Mouse (Mus musculus) cortical plate, adult 2 months (tissue): Measurements from ENCODE around the gene Dcxr.

Experiments
- CTCF ChIP-seq: fragments of 200-500 bp; IDR thresholded peaks from 2 replicates; pipeline ENCODE4 v1.5.1; 2011; ENCODE audit warnings: mild to moderate bottlenecking, control low read depth, low read length; ENCODE audit not compliant: insufficient read depth; ENCODE audit errors: extremely low read depth
- POLR2A ChIP-seq: fragments of 200-500 bp; IDR thresholded peaks from 2 replicates; pipeline ENCODE4 v1.6.1; 2011; ENCODE audit warnings: mild to moderate bottlenecking, low read length, control low read depth; ENCODE audit not compliant: insufficient read depth; ENCODE audit errors: extremely low read depth

DNA sequence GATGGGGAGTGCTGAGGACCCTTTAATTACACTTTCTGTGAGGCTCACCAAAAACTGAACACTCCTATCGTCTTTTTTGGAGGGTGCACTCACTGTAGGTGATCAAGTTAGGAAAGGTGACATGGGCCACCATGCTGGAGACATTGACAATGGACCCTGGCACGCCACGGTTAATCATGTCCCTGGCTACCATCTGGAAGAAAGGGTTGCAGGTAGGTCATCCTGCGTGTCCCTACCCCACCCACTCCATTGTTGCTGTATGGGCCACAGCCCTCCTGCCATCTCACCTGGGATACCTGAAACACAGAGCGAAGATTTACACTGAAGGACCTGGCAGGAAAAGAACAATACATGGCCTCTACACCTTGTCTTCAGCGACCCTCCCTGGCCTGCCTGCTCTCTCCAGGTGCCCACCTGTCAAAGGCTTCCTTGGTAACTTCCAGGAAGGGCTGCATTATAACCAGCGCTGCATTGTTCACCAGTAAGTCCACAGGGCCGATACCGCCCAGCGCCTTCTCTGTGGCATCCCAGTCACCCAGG lies 3.3 kb upstream of the Dcxr start:
- TF ChIP-seq CTCF, result no peak
- no peak for TF ChIP-seq POLR2A
